Mouse (Mus musculus) mature B cell (primary cell): Measurements from ENCODE around the gene Myh14.

Experiments used
- in situ Hi-C: fragments of 300-500 bp; cut with MboI; formaldehyde crosslinking; loops from 2 replicates; pipeline ENCODE4 v1.14.3; 2019

Gene Myh14

DNA sequence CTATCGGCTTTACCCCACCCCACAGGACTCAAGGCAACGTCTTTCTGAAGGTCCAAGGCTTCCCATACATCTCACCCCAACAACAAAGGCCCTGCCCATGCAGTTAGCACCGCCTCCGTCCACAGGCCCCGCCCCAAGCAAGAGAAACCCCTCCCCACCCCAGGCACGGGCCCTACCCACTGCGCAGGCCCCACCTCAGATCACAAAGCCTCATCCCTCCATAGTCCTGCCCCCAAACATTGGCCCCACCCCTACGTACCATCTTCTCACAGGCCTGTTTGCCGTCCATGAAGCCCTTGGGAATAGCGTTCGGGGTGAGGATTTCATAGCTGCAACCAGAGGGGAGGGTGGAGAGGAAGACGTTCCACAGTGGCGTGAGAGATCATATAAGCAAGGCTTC lies 38.0 kb downstream of the Myh14 start:
- in situ Hi-C loops, result no loop called here

DNA sequence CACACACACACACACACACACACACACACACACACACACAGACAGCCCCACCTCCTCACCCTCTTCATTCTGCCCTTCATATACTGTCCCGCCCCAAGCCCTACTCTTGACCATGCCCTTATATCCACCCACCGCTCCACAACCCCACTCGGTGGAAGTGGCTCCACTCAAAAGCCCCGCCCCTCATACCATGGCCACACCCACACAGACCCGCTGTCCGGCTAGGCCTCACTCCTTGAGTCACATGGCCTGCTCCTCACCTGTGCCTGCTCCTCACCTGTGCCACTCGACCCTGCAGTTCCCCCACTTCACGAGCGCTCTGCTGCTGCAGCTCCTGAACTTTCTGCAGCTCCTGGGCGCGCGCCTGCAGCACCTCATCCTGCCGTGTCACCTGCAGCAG lies 40.2 kb downstream of the Myh14 start:
- in situ Hi-C loops, result no loop called here

DNA sequence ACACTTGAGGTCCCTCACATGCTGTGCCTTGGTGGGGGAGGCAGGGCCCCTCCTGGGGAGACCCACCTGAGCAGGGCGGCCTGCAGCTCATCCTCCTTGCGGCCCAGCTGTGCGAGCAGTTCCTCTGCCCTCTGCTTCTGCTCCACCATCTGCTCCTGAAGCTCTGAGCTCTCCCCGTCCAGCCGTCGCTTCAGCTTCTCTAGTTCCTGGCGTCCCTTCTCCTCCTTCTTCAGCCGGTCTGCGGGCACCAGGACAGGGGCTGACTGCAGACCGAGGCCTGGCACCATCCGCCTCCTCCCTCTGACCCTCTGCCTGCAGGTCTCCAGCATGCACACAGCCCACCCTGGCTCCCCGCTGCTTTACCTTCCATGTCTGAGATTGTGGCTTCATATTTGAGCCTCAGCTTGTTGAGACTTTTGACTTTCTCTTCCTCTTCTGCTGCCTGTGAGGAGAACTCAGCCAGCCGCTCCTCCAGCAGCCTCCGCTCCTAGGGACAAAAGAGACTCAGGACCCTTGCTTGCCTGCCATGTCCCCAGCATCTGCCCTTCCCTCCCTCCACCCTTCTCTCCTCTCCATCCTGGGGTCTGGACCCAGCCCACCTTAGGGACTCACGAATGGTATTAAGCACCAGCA lies 42.1 kb downstream of the Myh14 start:
- in situ Hi-C loops, result no loop called here

DNA sequence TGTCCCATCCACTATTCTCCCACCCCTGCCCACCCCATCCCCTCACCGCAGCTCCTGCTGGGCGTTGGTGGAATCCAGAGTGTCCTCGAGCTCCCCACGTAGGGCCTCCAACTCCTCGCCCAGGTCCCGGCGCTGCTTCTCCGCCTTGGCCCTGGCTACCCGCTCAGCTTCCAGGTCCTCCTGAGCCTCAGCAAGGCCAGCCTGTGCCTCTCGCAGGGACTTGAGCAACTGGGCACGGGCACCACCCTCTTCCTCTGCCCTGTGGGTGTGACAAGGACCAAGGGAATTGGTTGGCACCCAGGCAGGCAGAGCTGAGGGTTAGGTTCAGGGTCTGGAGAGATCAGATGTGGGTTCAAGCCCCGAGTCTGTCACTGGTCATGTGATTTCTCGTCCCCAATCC lies 43.7 kb downstream of the Myh14 start:
- in situ Hi-C loops, result no loop called here

DNA sequence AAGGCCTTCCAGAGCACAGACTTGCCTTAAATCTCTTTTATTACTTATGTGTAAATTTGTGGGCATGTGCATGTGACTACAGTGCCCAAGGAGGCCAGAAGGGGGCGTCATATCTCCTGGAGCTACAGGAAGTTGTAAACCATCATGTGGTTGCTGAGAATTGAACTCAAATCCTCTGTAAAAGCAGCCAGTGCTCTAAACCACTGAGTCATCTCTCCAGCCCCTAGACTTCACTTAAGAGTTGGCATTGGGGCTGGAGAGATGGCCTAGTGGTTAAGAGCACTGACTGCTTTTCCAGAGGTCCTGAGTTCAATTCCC lies 44.6 kb downstream of the Myh14 start:
- in situ Hi-C loops, result no loop called here

DNA sequence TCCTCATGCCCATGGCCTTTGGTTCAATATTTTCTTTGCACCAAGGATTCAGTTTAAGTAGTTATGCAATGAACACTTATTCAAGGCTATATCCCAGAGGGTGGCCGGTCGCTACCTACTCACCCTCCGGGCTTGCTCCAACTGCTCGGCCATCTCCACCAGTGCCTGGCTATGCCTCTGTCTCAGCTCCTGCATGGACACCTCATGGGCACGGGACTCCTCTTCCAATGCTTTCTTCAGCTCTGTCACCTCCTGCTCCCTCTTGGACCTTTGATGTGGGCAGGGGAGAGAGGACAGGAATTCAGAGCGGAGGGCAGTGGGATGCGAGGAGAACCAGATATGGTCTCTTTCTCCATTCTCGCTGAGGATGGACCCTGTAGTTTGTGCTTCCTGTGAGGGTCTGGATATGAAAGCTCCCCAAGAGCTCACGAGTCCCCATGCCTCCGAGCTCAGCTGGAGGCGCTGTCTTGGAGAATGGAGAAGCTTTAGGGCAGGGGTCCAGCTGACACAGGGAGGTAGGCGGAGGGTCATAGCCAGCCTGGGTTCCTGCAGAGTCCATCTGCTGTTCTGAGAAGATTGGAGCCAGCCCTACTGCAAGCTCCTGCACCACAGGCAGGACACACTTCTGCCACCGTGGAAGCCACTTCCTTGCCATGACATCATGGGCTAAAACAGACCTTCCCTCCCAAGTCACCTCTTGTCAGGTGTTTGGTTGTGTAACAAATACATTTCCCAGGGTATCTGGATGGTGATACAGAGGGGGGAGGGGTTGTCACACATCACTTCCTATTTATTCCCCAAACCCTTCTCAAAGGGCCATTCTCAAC lies 45.2 kb downstream of the Myh14 start:
- in situ Hi-C loops, result no loop called here

DNA sequence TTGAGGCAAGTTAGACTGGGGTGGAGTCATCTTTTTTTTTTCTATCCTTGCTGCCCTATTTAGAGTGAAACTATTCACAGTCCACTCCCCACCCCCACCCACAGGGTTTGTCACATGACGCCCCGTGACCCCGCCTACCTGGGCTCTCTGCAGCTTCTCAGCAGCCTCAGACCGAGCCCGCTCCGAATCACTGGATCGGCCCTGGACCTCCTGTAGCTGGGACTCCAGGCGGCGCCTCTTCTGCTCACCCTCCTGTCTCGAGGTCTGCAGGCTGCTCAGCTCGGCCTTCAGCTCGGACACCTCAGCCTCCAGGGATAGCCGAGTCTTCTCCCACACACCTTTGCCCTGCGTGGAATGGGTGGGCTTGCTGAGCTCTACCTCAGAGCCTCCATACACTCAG lies 45.8 kb downstream of the Myh14 start:
- in situ Hi-C loops, result no loop called here

DNA sequence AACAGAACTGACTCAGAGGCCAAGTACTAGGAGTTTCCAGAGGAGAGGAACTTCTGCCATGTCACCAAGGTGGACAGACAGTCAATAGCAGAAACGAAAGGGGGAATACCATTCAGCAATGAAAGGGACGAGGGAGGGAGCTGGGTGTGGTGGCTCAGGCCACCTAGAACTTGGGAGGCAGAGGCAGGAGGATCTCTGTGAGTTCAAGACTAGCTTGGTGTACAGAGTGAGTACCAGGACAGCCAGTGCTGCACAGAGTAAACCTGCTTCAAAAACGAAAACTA lies 46.2 kb downstream of the Myh14 start:
- in situ Hi-C loops, result no loop called here

DNA sequence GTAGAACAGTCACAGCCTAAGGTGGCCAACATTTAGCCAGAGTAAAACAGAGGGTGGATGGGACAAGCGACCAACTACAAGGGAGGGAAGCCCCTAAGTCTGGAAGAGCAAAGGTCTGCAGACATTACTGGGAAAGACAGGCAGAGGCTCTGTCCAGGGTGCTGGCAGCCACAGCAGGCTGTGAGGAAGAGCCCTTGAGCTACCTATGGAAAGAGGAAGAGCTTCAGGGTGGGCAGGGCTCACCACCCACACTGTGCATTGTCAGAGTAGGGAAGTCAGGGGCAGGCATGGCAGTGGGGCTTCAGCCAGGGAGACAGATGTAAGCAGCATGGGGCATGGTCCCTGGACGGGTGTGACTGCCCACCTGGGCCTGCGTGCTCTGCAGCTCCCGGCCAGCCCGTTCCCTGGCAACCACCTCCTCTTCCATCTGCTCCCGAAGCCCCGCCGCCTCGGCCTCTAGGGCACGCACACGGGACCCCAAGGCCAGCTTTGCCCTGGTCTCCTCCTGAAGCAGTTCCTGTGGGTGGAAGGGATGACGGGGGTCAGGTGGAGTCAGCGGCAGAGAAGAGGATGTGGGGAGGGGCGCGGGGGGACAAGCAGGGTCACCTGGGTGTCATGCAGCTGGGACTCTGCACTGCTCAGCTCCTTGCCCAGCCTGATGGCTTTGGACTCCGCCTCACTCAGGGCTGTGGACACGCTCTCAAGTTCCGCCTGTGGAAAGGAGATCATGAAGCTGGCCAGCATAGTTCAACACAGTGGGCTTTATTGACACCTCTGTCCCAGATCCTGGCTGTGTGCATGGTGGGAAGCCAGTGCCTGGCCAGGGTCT lies 46.7 kb downstream of the Myh14 start:
- in situ Hi-C loops, result no loop called here

DNA sequence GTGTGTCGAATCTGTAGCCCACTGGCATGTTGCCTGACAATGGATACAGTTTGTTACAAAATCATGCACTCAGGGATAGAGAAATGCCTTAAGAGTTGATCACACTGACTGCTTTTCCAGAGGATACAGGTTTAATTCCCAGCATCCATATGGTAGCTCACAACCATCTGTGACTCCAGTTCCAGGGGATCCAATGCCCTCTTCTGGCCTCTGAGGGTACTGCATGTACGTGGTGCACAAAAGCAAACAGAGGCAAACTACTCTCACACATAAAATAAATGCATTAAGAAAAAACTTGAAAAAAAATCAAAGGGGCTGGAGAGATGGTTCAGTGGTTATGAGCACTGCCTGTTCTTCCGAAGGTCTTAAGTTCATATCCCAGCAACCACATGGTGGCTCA lies 53.6 kb downstream of the Myh14 start:
- in situ Hi-C loops, result no loop called here

DNA sequence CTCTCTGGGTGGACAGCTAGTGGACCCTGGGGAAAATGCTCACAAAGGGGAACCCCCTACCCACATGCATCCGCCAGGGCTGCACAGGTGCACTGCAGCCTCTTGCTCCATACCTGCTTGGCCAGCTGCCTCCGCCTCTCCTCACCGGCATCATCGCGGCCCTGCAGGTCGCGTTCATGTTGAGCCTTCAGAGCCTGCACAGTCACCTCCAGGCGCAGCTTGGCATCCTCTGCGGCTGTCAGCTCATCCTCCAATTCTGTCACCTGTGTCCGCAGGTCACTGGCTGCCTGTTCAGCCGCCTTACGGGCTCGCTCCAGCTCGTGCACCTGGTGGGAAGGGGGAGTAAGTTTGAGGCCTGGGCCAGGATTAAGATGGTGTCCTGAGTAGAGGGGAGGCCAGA lies 54.7 kb downstream of the Myh14 start:
- in situ Hi-C loops, result no loop called here

DNA sequence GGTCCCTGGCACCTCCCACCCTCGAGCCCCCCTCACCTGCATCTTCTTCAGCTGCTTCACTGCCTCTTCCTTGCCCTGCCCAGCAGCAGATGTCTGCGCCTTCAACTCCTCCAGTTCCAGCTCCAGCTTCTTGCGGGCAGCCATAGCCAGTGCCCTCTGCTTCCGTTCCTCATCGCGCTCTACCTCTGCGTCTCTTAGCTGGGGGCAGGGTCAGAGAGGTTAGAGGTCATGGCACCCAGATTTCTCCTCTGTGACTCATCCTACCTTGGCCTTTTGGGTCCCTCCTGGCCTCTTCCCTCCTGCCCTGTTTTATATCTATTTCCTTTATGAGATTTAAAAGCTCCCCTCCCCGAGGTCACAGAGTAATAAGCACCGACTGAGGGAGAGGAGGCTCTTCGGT lies 55.3 kb downstream of the Myh14 start:
- in situ Hi-C loops, result no loop called here

DNA sequence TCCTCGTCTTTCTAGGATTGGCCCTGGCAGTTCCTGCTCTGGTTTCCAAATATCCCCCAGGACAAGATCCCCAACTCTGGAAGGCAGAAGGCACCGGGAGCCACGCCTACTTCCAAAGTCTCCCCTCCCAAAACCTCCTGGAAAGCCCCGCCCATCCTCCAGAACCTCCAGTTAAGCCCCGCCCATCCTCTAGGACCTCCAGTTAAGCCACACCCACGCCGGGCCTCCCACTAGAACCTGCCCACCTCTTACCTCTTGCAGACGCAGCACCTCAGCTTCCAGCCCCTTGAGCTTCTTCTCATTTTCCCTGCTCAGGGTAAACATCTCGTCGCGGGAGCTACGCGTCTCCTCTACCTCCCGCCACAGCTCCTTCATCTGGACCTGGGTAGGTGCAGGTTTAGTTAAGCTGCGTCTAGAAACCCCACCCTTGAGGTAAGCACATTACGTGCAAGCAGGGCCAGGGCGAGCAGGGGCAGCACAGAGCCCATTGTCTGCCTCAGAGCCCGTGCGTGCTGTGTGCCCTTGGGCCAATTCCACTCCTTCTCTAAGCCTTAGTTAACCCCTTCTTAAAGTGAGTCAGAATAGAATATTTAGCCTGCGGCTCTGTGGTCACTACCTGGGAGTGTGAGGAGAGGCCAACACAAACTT lies 56.5 kb downstream of the Myh14 start:
- in situ Hi-C loops, result no loop called here

DNA sequence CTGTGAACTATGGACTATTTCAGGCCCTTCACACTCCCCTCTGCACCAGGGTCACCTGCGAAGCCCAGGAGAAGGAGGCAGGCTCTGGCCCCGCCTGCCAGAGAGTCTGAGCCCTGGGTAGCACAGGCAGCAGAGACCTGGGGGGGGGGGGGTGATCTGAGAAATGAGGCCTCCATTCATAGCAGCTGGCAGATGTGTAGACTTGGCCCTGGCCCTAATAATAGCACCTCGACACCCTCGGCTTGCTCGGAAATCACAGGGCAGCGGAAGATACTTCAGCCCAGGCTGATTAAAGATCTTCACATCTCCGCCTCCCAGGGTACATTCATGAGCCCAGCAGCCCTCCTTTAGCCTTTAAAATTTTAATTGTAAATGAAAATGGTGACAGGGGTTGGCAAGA lies 58.5 kb downstream of the Myh14 start:
- in situ Hi-C loops, result no loop called here

DNA sequence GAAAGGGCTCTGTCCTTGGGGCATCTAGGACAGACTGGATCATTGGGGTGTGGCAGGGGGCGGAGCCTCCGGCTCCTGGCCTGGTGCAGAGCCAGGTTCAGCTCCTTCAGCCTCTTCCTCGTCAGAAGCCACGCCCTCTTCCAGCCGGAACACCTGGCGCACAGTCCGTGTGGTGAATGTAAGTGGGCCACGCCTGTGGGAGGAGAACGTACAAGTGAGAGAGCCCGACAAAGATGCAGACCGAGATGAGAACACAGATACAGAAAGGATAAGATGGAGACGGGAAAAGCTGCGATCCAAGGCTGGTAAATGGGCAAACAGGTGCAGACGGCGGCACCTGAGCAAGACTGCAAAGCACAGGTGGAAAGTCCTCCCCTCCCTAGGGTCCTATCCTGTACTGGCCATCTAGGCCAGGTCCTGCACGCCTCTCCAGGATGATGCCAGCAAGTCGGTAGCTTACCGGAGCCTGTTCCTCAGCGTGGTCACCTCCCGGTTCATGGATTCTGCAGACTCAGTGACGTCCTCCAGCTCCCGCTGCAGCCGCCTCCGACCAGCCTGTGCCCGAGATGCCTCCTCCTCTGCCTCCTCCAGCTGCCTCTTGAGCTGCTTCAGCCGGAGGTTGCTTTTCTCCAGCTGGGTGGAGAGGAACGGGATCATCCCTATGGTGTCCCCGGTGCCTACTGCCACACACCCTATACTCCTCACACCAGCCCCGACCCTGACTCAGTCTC lies 64.3 kb downstream of the Myh14 start:
- in situ Hi-C loops, result no loop called here

DNA sequence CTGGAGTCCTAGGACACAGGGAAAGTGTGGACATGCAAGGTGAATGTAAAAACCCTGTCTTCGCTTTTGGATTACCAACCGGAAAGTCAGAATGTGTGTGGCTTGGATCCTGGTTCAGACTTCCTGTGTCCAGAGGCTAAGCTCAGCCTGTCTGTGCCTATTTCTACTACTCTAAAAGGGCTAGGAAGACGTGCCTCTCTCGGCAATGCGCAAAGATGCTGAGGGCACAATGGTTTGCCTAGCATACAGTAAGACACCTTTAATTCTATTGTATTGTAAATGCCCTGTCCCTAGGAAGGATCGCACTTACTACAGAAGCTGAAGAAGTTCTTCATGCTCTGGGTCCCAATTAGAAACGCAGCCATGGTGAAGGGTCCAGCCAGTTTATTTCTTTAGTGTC lies 65.2 kb downstream of the Myh14 start:
- in situ Hi-C loops, result no loop called here

DNA sequence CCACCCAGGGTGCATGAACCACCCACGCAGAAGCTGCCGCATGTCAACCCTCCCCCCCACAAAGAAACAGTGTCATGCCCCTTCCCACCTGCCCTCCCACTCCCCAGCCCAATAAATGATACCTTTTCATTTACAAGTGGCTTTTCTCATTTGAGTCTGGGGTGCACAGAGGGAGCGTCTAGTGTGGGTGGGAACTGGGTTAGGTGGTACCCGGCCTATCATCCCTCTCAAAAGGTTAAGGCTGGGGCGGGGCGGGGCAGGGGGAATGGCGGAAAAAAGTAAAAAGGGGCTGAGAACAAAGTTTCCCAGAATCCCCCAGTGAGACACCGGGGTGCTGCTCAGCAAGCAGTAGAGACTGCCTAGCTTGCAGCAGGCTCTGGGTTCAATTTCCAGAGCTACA lies 66.0 kb downstream of the Myh14 start:
- in situ Hi-C loops, result no loop called here

DNA sequence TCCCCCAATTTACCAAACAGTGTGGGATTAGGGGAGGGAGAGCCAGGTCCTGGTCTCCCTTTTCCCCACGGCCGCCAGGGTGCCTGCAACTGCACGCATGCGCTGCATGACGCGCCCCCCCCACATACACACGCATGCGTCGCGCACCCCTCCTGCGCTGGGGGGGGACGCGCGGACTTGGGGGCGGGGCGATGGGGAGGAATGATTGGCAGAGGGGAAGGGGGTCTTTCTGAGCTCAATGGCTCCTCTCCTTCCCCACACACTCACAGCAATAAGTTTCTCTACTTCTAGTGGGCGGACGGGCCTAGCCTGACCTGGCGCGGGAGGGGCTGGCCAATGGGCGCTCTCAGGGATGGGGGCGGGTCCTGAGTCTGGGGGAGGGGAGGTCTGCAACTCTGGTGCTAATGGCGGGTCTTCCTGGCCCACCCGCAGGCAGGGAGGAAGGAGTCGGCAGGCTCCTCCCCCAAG lies 66.5 kb downstream of the Myh14 start:
- in situ Hi-C loops, result no loop called here

DNA sequence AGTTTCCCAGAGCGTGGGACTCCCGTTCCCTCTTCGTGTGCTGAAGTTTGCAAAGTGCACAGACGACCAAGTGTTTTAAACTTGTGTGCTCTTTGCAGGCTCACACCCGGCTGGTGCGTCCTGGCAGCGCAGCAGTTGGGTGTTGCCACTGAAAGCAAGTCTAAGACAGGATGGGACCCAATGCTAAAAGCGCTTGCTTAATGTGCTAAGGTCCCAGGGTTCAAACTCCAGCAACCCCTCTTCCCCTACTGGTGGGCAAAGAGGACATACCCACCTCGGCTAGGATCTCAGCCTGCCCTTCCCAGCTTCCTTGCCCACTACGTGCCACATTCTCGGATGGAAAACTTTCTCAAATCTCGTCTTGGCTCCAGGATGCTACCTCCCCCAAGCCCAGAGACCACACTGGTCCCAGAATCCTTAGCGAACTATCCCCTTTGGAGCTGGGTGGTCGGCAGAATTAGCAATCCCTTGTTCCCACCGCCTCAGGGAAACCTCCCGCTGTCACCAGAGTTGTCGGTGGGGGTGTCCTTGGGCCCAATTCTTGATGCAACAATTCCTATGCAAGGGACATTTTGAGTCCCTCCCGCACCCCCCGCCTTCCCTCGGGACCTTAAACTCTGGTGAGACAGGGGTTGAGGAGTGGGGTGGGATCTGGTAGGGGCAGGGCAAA lies 67.3 kb downstream of the Myh14 start:
- in situ Hi-C loops, result no loop called here

DNA sequence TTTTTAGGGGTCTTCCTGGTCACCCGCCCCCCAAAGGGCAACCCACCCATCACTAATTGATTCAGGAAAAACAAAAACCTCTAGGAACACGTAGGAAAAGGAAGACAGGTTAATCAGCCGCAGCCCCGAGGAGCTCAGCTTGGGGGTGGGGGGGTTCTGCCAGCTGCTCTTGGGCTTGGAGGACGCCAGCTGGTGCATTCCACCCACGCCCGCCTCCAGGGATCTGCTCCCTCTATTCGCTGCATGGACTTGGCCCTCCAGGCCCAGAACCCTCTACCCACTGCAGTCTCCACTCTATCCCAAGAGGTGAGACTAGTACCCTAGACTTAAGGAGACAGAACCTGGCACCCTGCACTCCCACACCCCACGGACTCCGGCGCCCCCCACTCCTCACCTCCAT lies 68.2 kb downstream of the Myh14 start:
- in situ Hi-C loops, result no loop called here

DNA sequence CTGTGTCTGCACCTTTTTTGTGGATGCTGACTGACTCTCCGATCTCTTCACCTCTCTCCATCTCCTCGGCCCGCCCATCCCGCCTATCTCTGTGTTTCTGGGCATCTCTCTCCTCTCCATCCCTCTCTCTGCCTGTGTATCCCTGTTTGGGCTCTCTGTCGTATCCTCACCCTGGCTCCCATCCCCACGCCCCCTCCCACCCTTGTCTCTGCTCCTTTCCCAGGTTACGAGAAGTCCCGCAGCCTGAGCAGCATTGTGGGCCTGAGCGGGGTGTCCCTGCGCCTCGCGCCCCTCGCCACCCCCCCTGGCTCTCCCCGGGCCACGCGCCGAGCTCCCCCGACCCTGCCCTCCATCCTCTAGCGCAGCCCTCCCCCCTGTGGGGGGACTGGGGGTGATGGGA lies 69.0 kb downstream of the Myh14 start:
- in situ Hi-C loops, result no loop called here
